Mouse (Mus musculus): ENCODE measurements at regions not wholly inside any gene's neighbourhood (a gene's known extent, or its start where the extent isn't known, plus 50 kb on each side); places are given as distances from the start of the nearest gene placed in this dataset.

DNA sequence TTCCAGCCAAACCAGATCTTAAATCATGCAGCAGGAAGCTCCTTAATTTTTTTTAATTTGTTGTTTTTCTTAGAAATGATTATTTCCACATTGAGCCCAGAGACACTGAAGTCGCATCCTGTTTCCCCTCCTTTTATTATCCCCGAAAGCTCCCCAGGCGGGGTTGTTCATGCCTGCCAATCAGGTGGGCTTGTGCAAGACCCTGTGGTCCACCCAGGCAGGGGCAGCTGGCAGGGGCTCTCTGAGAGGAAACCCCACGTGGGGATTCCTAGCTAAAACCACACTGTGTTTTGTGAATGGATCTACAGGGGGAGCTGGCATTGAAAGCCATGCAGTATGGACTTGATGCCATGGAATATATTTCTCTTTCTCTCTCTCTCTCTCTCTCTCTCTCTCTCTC, 66.2 kb downstream of the Tfap2c start:
- no peak for TF ChIP-seq CTCF (IDR thresholded peaks at IDR 0.05; ENCODE audit: control insufficient read depth, insufficient read depth, insufficient read length)
- TF ChIP-seq CEBPB (IDR thresholded peaks at IDR 0.05; ENCODE audit: low read depth) = no peak

Measured in C2C12 (cell line).